Mouse (Mus musculus): ENCODE data around the gene Wscd2. TPM values are rescaled to one million over a fixed set of nuclear protein-coding genes. Genes with fewer than 3 reads are reported as not detected.

Gene Wscd2
- total and polyA plus RNA-seq, 2 experiments from 2014 or later = 10.2 to 25.1 TPM

DNA sequence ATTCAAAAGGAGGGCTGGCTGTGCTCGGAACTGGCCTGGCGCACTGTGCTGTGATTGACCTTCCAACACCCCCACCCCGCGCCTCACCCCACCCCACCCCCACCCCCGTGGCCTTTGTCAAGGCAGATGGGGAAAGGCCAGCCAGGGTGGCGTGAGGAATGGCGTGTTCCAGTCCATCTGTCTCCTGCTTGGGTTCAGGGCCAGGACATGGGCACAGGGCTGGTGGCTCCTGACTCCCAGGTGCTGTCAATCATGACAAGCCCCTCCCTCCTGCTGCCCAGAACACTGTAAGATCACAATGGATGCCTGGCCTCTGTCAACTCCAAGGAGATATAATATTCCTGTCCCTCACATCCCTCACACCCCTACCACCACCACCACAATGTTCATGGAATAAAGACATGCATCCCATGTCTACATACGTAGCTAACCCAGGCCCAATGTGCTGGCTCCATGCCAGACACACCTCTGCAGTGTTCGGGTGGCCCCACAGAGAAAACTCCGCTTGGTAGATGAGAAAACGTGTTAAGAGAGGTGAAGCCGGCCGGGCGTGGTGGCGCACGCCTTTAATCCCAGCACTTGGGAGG, 130.1 kb downstream of the Wscd2 start:
- Histone ChIP-seq H3K4me2 (ENCODE audit: low read depth) (no peak overlapping the region), H3K9me3 (ENCODE audit: low read length) (no peaks in the 10 kb centered on the region), H3K27ac (ENCODE audit: low read depth, low read length) (no peak overlapping the region), H3K9ac (no peak overlapping the region), H3K27me3 (ENCODE audit: insufficient read depth, low read length) (no peaks in the 10 kb centered on the region), H3K4me3 (ENCODE audit: low read depth, low read length) (no peak overlapping the region), H3K4me1 (ENCODE audit: insufficient read depth) (no peaks in the 10 kb centered on the region), H3K36me3 (ENCODE audit: insufficient read depth) (no peaks in the 10 kb centered on the region)
- DNase-seq (no peak), ATAC-seq (no peak)
- WGBS = 78% methylated on average over 16 of the region's 16 CpGs
- no peak for TF ChIP-seq CTCF (IDR thresholded peaks at IDR 0.05; ENCODE audit: low read depth)

GRCm38 (mm10) chr5:113620999-113621398, 130.9 kb downstream of the Wscd2 start:
- H3K4me2 ChIP-seq (ENCODE audit: low read depth) = no peak overlapping the region
- H3K4me1 ChIP-seq (ENCODE audit: insufficient read depth) = no peaks in the 10 kb centered on the region
- H3K9me3 ChIP-seq (ENCODE audit: low read length) = no peaks in the 10 kb centered on the region
- no peak for TF ChIP-seq CTCF (IDR thresholded peaks at IDR 0.05; ENCODE audit: low read depth)
- H3K9ac ChIP-seq = no peak overlapping the region
- no peaks in the 10 kb centered on the region for H3K27me3 ChIP-seq (ENCODE audit: insufficient read depth, low read length)
- no peak for ATAC-seq
- DNase-seq = no peak
- H3K27ac ChIP-seq (ENCODE audit: low read depth, low read length) = no peak overlapping the region
- WGBS = 79% methylated on average over 7 of the region's 7 CpGs
- H3K36me3 ChIP-seq (ENCODE audit: insufficient read depth) = no peaks in the 10 kb centered on the region
- H3K4me3 ChIP-seq (ENCODE audit: low read depth, low read length) = no peak overlapping the region

DNA sequence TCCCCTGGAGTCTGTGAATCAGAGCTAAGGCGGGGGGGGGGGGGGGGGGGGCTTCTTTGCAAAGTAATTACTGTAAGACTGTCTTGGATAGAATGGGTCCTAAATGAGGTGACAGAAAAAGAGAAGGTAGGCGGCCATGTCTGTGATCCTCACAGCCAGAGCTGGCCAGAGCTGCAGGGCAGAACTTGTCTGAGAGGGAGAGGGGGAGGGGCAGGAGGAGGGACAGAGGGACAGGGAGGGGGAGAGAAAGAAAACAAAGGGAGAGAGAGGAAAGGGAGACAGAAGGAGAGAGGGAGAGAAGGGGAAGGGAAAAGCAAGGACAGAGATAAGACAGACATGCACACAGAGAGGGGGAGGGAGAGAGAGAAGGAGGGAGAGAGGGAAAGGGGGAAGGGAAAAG, 132.9 kb downstream of the Wscd2 start:
- ATAC-seq (no peak), DNase-seq (no peak)
- Histone ChIP-seq H3K9ac (no peak overlapping the region), H3K36me3 (ENCODE audit: insufficient read depth) (no peaks in the 10 kb centered on the region), H3K9me3 (ENCODE audit: low read length) (no peaks in the 10 kb centered on the region), H3K27me3 (ENCODE audit: insufficient read depth, low read length) (no peaks in the 10 kb centered on the region), H3K4me2 (ENCODE audit: low read depth) (no peak overlapping the region), H3K4me3 (ENCODE audit: low read depth, low read length) (no peak overlapping the region), H3K27ac (ENCODE audit: low read depth, low read length) (no peak overlapping the region), H3K4me1 (ENCODE audit: insufficient read depth) (no peaks in the 10 kb centered on the region)
- TF ChIP-seq CTCF (IDR thresholded peaks at IDR 0.05; ENCODE audit: low read depth) = no peak
- 15% methylated on average over 2 of the region's 2 CpGs for WGBS

- H3K4me1 ChIP-seq (ENCODE audit: insufficient read depth) = no peaks in the 10 kb centered on the region
- H3K27me3 ChIP-seq (ENCODE audit: insufficient read depth, low read length) = no peaks in the 10 kb centered on the region
- H3K27ac ChIP-seq (ENCODE audit: low read depth, low read length) = no peak overlapping the region
- H3K4me3 ChIP-seq (ENCODE audit: low read depth, low read length) = no peak overlapping the region
- H3K9ac ChIP-seq = no peak overlapping the region
- no peaks in the 10 kb centered on the region for H3K36me3 ChIP-seq (ENCODE audit: insufficient read depth)
- ATAC-seq (no peak), DNase-seq (no peak)
- H3K4me2 ChIP-seq (ENCODE audit: low read depth) = no peak overlapping the region
- WGBS = 50% methylated on average over 4 of the region's 4 CpGs
- TF ChIP-seq CTCF (IDR thresholded peaks at IDR 0.05; ENCODE audit: low read depth) = no peak
- no peaks in the 10 kb centered on the region for H3K9me3 ChIP-seq (ENCODE audit: low read length)
Measured at GRCm38 (mm10) chr5:113625068-113625467, 134.9 kb downstream of the Wscd2 start.

- ATAC-seq = no peak
- H3K4me2 ChIP-seq (ENCODE audit: low read depth) = no peak overlapping the region
- no peak overlapping the region for H3K4me3 ChIP-seq (ENCODE audit: low read depth, low read length)
- no peaks in the 10 kb centered on the region for H3K4me1 ChIP-seq (ENCODE audit: insufficient read depth)
- no peaks in the 10 kb centered on the region for H3K36me3 ChIP-seq (ENCODE audit: insufficient read depth)
- H3K9me3 ChIP-seq (ENCODE audit: low read length) = no peaks in the 10 kb centered on the region
- WGBS = 84% methylated on average over 8 of the region's 8 CpGs
- H3K27ac ChIP-seq (ENCODE audit: low read depth, low read length) = no peak overlapping the region
- H3K27me3 ChIP-seq (ENCODE audit: insufficient read depth, low read length) = no peaks in the 10 kb centered on the region
- no peak for TF ChIP-seq CTCF (IDR thresholded peaks at IDR 0.05; ENCODE audit: low read depth)
- DNase-seq = no peak
- no peak overlapping the region for H3K9ac ChIP-seq
Measured at GRCm38 (mm10) chr5:113626352-113626751, 136.2 kb downstream of the Wscd2 start.

- Histone ChIP-seq H3K4me2 (ENCODE audit: low read depth) (no peak overlapping the region), H3K27ac (ENCODE audit: low read depth, low read length) (no peak overlapping the region), H3K36me3 (ENCODE audit: insufficient read depth) (no peaks in the 10 kb centered on the region), H3K27me3 (ENCODE audit: insufficient read depth, low read length) (no peaks in the 10 kb centered on the region), H3K4me3 (ENCODE audit: low read depth, low read length) (no peak overlapping the region), H3K9ac (no peak overlapping the region), H3K9me3 (ENCODE audit: low read length) (no peaks in the 10 kb centered on the region), H3K4me1 (ENCODE audit: insufficient read depth) (no peaks in the 10 kb centered on the region)
- DNase-seq (no peak), ATAC-seq (no peak)
- TF ChIP-seq CTCF (IDR thresholded peaks at IDR 0.05; ENCODE audit: low read depth) = no peak
- 96% methylated on average over 5 of the region's 5 CpGs for WGBS
Measured at GRCm38 (mm10) chr5:113626991-113627390, 136.9 kb downstream of the Wscd2 start.

DNA sequence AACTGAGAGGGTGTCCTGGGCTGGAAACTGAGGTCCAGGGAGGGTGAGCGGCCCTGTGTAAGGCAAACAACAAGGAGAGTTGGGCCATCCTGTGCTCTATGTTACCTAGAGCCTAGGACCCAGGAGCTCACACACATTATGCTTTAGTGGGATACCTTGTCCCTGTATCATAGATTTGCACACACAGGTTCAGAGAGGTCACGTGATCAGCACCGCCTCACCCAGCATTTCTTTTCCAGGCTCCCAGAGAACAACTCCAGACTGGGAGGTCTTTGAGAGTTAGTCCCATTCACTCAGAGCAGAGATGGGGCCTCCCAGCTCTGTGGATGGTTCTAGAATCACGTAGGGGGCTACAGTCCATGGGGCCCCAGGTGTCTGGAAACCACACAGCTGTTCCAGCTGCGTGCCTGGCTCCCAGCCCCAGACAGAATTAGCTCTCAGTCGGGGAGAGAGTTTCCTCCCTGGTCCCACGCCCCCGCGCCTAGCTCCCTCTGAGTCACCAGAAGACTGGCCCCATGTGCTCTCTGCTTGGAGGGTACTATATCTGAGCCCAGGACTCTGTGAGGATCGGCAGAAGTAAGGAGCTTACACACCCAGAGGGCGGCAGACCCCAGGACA, 137.8 kb downstream of the Wscd2 start:
- Histone ChIP-seq H3K9ac (no peak overlapping the region), H3K9me3 (ENCODE audit: low read length) (no peaks in the 10 kb centered on the region), H3K4me3 (ENCODE audit: low read depth, low read length) (no peak overlapping the region), H3K27ac (ENCODE audit: low read depth, low read length) (no peak overlapping the region), H3K27me3 (ENCODE audit: insufficient read depth, low read length) (no peaks in the 10 kb centered on the region), H3K4me1 (ENCODE audit: insufficient read depth) (no peaks in the 10 kb centered on the region), H3K4me2 (ENCODE audit: low read depth) (no peak overlapping the region), H3K36me3 (ENCODE audit: insufficient read depth) (no peaks in the 10 kb centered on the region)
- no peak for TF ChIP-seq CTCF (IDR thresholded peaks at IDR 0.05; ENCODE audit: low read depth)
- WGBS = 72% methylated on average over 11 of the region's 11 CpGs
- no peak for ATAC-seq
- no peak for DNase-seq

Measured in forebrain, postnatal 0 days (tissue).